In genomic region chr7:135863581-135864426, GRCm38 (mm10) we compare ENCODE assay signal across 11 mouse cellular contexts.
DNase-seq lines count a peak whose midpoint lies in the region; ATAC-seq lines count a peak whose summit lies in the region.
"Had no signal": no experiment of that assay in that cellular context is flagged by ENCODE, and none has a peak within 500 bp of the region (broad histone marks: within the 10 kb centered on the region; RNA-seq: fewer than 3 reads in every experiment).

No protein-coding gene starts in this region.

- intact Hi-C loops in left cerebral cortex, postnatal 10 days (cut with DNase I), result no loop called here

- H3K9ac ChIP-seq in heart, embryonic 16.5 days (ENCODE audit: low read length), result no peak overlapping the region
- H3K9ac ChIP-seq: liver, embryonic 15.5 days; neural tube, embryonic 12.5 days had no signal

- ATAC-seq in heart, embryonic 16.5 days (replicated peaks; ENCODE audit: extremely low read depth, insufficient read depth, low FRiP score), result no peak; the same call in 1 of the 2 replicates

- DNase-seq in heart, adult 18-20 months, result no peak
- DNase-seq in embryo, embryonic 11 days, result peak; percentile 82
- DNase-seq in forelimb bud, embryonic 11.5 days (ENCODE audit: low read depth, low spot score), result peak; percentile 90
- DNase-seq in limb, embryonic 10.5 days (ENCODE audit: low spot score), result peak; percentile 87
- no peak for DNase-seq in left cerebral cortex, postnatal 10 days (ENCODE audit: extremely low spot score in 1 of 2, low spot score in 2 of 2)
- DNase-seq in cerebellum, adult 8-10 months, result no peak
- DNase-seq in Muller cell, postnatal 12 days (ENCODE audit: inconsistent ontology term), result no peak
- DNase-seq: heart, adult 11 months had no signal

- no peak overlapping the region for H3K27ac ChIP-seq in heart, embryonic 16.5 days (ENCODE audit: low read length)
- H3K27ac ChIP-seq in limb, embryonic 10.5 days, result peak overlapping the region; percentile 91
- H3K27ac ChIP-seq: liver, embryonic 15.5 days; neural tube, embryonic 12.5 days had no signal

- 37% methylated on average over 22 of the region's 22 CpGs for WGBS in heart, embryonic 16.5 days
- 19% methylated on average over 22 of the region's 22 CpGs for WGBS in limb, embryonic 10.5 days

- peak overlapping the region; percentile 35; the same call in 1 of the 2 replicates for H3K4me2 ChIP-seq in heart, embryonic 16.5 days (ENCODE audit: low read depth, low read length)
- H3K4me2 ChIP-seq: liver, embryonic 15.5 days; neural tube, embryonic 12.5 days had no signal

- no peak overlapping the region for H3K4me3 ChIP-seq in heart, embryonic 16.5 days (ENCODE audit: low read length)
- peak overlapping the region; percentile 34 for H3K4me3 ChIP-seq in limb, embryonic 10.5 days
- H3K4me3 ChIP-seq: liver, embryonic 15.5 days; neural tube, embryonic 12.5 days had no signal

- H3K4me1 ChIP-seq in heart, embryonic 16.5 days (ENCODE audit: control insufficient read depth, insufficient read depth, low read length), result peaks cover 18% of the 10 kb centered on the region
- H3K4me1 ChIP-seq in limb, embryonic 10.5 days, result peaks cover 60% of the 10 kb centered on the region

- H3K27me3 ChIP-seq in heart, embryonic 16.5 days (ENCODE audit: control insufficient read depth, insufficient read depth, low read length), result no peaks in the 10 kb centered on the region
- peaks cover 25% of the 10 kb centered on the region; the same call in 1 of the 2 replicates for H3K27me3 ChIP-seq in limb, embryonic 10.5 days (ENCODE audit: low read depth, poor library complexity, severe bottlenecking)
- H3K27me3 ChIP-seq: liver, embryonic 15.5 days; neural tube, embryonic 12.5 days had no signal

- H3K9me3 ChIP-seq in heart, embryonic 16.5 days (replicated peaks; ENCODE audit: control insufficient read depth, low read length), result no peaks in the 10 kb centered on the region
- no peaks in the 10 kb centered on the region for H3K9me3 ChIP-seq in limb, embryonic 10.5 days (replicated peaks)
- H3K9me3 ChIP-seq: liver, embryonic 15.5 days; neural tube, embryonic 12.5 days had no signal

- H3K36me3 ChIP-seq in heart, embryonic 16.5 days (ENCODE audit: control insufficient read depth, insufficient read depth), result no peaks in the 10 kb centered on the region
- H3K36me3 ChIP-seq in limb, embryonic 10.5 days, result no peaks in the 10 kb centered on the region
- H3K36me3 ChIP-seq: liver, embryonic 15.5 days; neural tube, embryonic 12.5 days had no signal

Comparison
In these comparisons a context has a peak if more than half of its experiments do, and no peak if none do; other contexts are left out.
1. DNase-seq: peak in embryo, embryonic 11 days (single experiment), forelimb bud, embryonic 11.5 days (single experiment) and limb, embryonic 10.5 days (single experiment); none in heart, adult 18-20 months (0 of 2), left cerebral cortex, postnatal 10 days (0 of 2), cerebellum, adult 8-10 months (single experiment) and Muller cell, postnatal 12 days (single experiment).